Mouse (Mus musculus): Measurements from ENCODE around the gene Rasa2. TPM values are rescaled to one million over a fixed set of nuclear protein-coding genes. Genes with fewer than 3 reads are reported as not detected.

Rasa2 gene
- total and polyA plus RNA-seq, 3 experiments = 9.5 to 11.3 TPM; not detected in 1

DNA sequence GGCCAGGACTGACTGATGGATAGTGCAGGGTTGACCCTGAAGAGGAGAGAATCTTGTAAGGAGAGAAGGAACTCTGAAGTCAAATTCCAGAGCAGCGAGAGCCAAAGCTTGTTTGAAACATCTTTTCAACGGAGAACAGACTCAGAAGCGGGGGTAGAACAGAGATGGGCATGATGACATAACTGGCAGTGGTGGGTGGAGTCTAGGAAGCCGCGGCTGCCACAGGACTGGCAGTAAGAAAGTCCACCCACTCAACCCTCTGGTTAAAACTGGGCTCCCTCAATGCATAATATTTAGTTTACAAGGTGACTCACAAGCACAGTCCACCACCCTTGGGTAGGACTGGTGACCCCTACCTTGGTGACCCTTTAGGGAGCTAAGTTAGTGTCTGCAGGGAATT lies 115.7 kb downstream of the Rasa2 start:
- Histone ChIP-seq H3K27ac (ENCODE audit: control insufficient read depth, low read depth, low read length) (no peak overlapping the region), H3K36me3 (ENCODE audit: control insufficient read depth in 1 of 2, insufficient read depth in 2 of 2, low read length in 2 of 2) (peaks cover 0 to 8% of the 10 kb centered on the region in 2 experiments; a peak in 2 of 4 replicates), H3K4me3 (ENCODE audit: control insufficient read depth in 1 of 2, insufficient read depth in 1 of 2, low read depth in 2 of 2, low read length in 2 of 2) (no peak overlapping the region), H3K79me2 (ENCODE audit: control insufficient read depth, insufficient read depth, low read length, poor library complexity) (no peaks in the 10 kb centered on the region), H3K4me1 (ENCODE audit: control insufficient read depth in 1 of 2, insufficient read depth in 2 of 2, low read length in 2 of 2) (peaks cover 7 to 15% of the 10 kb centered on the region in 2 experiments), H3K9ac (ENCODE audit: control insufficient read depth, low read depth, low read length, poor library complexity, severe bottlenecking) (no peak overlapping the region), H3K27me3 (ENCODE audit: control insufficient read depth in 1 of 2, insufficient read depth in 2 of 2, low read length in 2 of 2) (no peaks in the 10 kb centered on the region), H3K9me3 (replicated peaks; ENCODE audit: insufficient read depth, low read length) (no peaks in the 10 kb centered on the region)
- TF ChIP-seq UBTF (IDR thresholded peaks at IDR 0.05; ENCODE audit: borderline replicate concordance, insufficient read depth, low read depth, low read length) (no peak), ETS1 (IDR thresholded peaks at IDR 0.05; ENCODE audit: low read depth, low read length) (no peak), JUND (IDR thresholded peaks at IDR 0.05; ENCODE audit: low read depth, low read length) (no peak), TAL1 (IDR thresholded peaks at IDR 0.05; ENCODE audit: low read length) (no peak)
- DNase-seq (ENCODE audit: low read depth, low spot score) = no peak

- TF ChIP-seq USF1 (IDR thresholded peaks at IDR 0.05; ENCODE audit: low read depth, low read length) (no peak), EP300 (IDR thresholded peaks at IDR 0.05; ENCODE audit: low read depth in 1 of 2, low read length in 2 of 2) (peak in 1 of 2 experiments; percentile 23; a peak in 1 of 4 replicates), TAL1 (IDR thresholded peaks at IDR 0.05; ENCODE audit: low read length) (no peak), ZKSCAN1 (IDR thresholded peaks at IDR 0.05; ENCODE audit: low read depth, low read length) (no peak)
- Histone ChIP-seq H3K4me1 (ENCODE audit: control insufficient read depth in 1 of 2, insufficient read depth in 2 of 2, low read length in 2 of 2) (peaks cover 7 to 15% of the 10 kb centered on the region in 2 experiments), H3K79me2 (ENCODE audit: control insufficient read depth, insufficient read depth, low read length, poor library complexity) (no peaks in the 10 kb centered on the region), H3K9ac (ENCODE audit: control insufficient read depth, low read depth, low read length, poor library complexity, severe bottlenecking) (no peak overlapping the region), H3K9me3 (replicated peaks; ENCODE audit: insufficient read depth, low read length) (no peaks in the 10 kb centered on the region), H3K36me3 (ENCODE audit: control insufficient read depth in 1 of 2, insufficient read depth in 2 of 2, low read length in 2 of 2) (peaks cover 0 to 8% of the 10 kb centered on the region in 2 experiments; a peak in 2 of 4 replicates), H3K4me3 (ENCODE audit: control insufficient read depth in 1 of 2, insufficient read depth in 1 of 2, low read depth in 2 of 2, low read length in 2 of 2) (no peak overlapping the region), H3K27ac (ENCODE audit: control insufficient read depth, low read depth, low read length) (no peak overlapping the region), H3K27me3 (ENCODE audit: control insufficient read depth in 1 of 2, insufficient read depth in 2 of 2, low read length in 2 of 2) (no peaks in the 10 kb centered on the region)
- peak; percentile 37 for DNase-seq (ENCODE audit: low read depth, low spot score)
These were observed 117.1 kb downstream of the Rasa2 start for GRCm38 (mm10) chr9:96514278-96514677.

DNA sequence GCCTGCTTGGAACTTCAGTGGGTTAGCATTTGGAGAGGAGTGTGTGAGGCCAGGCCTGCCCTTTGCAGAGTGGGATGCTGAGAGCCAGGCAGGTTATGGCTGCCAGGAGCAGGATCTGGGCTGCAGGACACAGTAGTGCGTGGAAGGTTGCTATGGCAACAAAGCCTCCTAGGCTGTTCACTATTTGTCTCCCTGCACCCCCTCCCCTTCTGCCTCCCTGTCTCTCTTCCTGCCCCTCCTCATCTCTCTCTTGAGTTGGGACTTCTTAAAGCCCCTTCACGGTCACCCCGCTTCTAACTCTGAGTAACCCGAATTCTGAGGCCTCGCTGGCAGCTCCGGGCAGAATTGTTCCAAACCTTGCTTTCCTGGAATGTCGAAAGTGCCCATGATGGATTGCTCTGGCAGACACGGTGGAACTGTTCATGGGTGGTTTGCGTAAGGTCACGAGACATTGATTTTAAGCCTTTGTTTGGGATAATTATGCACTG lies 125.4 kb downstream of the Rasa2 start:
- no peak for DNase-seq (ENCODE audit: low read depth, low spot score)
- Histone ChIP-seq H3K79me2 (ENCODE audit: control insufficient read depth, insufficient read depth, low read length, poor library complexity) (no peaks in the 10 kb centered on the region), H3K36me3 (ENCODE audit: control insufficient read depth in 1 of 2, insufficient read depth in 2 of 2, low read length in 2 of 2) (no peaks in the 10 kb centered on the region), H3K4me1 (ENCODE audit: control insufficient read depth in 1 of 2, insufficient read depth in 2 of 2, low read length in 2 of 2) (no peaks in the 10 kb centered on the region), H3K9me3 (replicated peaks; ENCODE audit: insufficient read depth, low read length) (no peaks in the 10 kb centered on the region), H3K4me3 (ENCODE audit: control insufficient read depth in 1 of 2, insufficient read depth in 1 of 2, low read depth in 2 of 2, low read length in 2 of 2) (no peak overlapping the region), H3K27me3 (ENCODE audit: control insufficient read depth in 1 of 2, insufficient read depth in 2 of 2, low read length in 2 of 2) (peaks cover 0 to 2% of the 10 kb centered on the region in 2 experiments; a peak in 2 of 4 replicates), H3K9ac (ENCODE audit: control insufficient read depth, low read depth, low read length, poor library complexity, severe bottlenecking) (no peak overlapping the region), H3K27ac (ENCODE audit: control insufficient read depth, low read depth, low read length) (no peak overlapping the region)
- no peak for TF ChIP-seq EP300 (IDR thresholded peaks at IDR 0.05; ENCODE audit: low read depth in 1 of 2, low read length in 2 of 2)
- TF ChIP-seq ELF1 (IDR thresholded peaks at IDR 0.05; ENCODE audit: low read depth, low read length) = no peak
- TF ChIP-seq TCF12 (IDR thresholded peaks at IDR 0.05; ENCODE audit: low read depth, low read length) = no peak
- no peak for TF ChIP-seq UBTF (IDR thresholded peaks at IDR 0.05; ENCODE audit: borderline replicate concordance, insufficient read depth, low read depth, low read length)

All from MEL (cell line).